Mouse (Mus musculus): ENCODE measurements around the gene 1110032A03Rik.

DNA sequence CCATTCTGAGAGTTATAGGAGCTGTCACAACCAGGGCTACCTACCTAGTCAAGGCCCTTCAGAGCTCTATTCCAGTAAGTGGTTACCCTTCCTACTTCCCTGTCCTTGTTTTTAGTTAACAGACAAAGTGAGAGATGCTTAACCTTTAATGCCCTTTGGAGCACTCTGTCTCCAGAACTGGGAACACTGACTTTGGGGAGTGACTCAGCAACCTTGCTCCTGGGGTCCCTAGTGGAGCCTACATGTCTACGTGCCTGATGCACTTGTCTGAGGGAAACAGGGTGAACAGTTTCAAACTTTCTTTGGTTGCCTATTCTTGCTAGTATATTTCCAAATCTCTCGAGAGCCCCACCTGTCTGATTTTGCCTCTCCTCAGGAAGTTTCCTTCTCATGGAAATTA, 32.6 kb downstream of the 1110032A03Rik start:
- TF ChIP-seq CTCF (IDR thresholded peaks at IDR 0.05; ENCODE audit: insufficient read depth, low read depth, low read length) (no peak), POLR2A (IDR thresholded peaks at IDR 0.05; ENCODE audit: insufficient read depth, low read depth, low read length) (no peak)

Measured in olfactory bulb, adult 2 months (tissue).